Mouse (Mus musculus) CH12.LX (cell line): ENCODE measurements at regions not wholly inside any gene's neighbourhood (a gene's known extent, or its start where the extent isn't known, plus 50 kb on each side); places are given as distances from the start of the nearest gene placed in this dataset.

Experiments
- CTCF ChIP-seq, 2 experiments: IDR thresholded peaks in 1 of 2; conservative IDR thresholded peaks in 1 of 2; 2 replicates each; pipeline ENCODE4 v1.5.1; 2011 to 2012; ENCODE audit warnings: low read depth in 2 of 2, low read length in 2 of 2, improper control_type of control experiment in 1 of 2, inconsistent platforms in 1 of 2, mild to moderate bottlenecking in 1 of 2, moderate library complexity in 1 of 2
- HCFC1 ChIP-seq: IDR thresholded peaks from 2 replicates; pipeline ENCODE4 v1.6.1; 2012; ENCODE audit warnings: low read depth, mild to moderate bottlenecking, inconsistent platforms, low read length, improper control_type of control experiment
- POLR2A ChIP-seq: IDR thresholded peaks from 2 replicates; pipeline ENCODE4 v1.6.1; 2011; ENCODE audit warnings: low read depth, mild to moderate bottlenecking, improper control_type of control experiment, low read length

DNA sequence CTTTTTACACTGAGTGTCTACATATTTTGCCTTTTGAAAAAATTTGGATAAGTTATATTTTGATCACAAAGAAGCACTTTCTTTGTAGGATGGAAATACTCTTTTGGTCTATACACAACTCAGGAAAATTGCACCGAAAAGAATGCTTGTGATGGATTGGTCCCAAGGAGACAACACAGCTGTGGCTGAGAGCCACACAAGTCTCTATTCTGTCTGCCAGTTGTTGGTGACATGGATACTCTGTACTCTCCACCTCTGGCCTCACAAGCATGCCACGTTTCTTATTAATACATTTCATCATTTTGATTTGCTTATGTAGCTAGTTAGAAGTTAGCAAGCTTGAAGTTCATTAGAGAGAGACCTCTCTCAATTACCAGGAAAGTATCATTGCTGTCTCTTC, 53.7 kb upstream of the Ankrd50 start:
- TF ChIP-seq POLR2A (no peak), CTCF (conservative IDR thresholded peaks at IDR 0.05 in 1 of 2, IDR thresholded peaks at IDR 0.05 in 1 of 2; ENCODE audit: low read depth in 2 of 2, low read length in 2 of 2) (no peak), HCFC1 (no peak)
